Mouse (Mus musculus) heart, embryonic 14.5 days (tissue): ENCODE measurements around the gene Zfp444. TPM values are rescaled to one million over a fixed set of nuclear protein-coding genes. Genes with fewer than 3 reads are reported as not detected.
"Not testable (repeated sequence)": the region's sequence is repeated elsewhere in the genome, so short reads cannot be mapped to it uniquely, and the experiment has no call there.

Experiments
- ATAC-seq: fragments of 200-750 bp; cut with Nextera tagmentation; 2 replicates; pipeline ENCODE4 v1.8.0; 2017; ENCODE audit warnings: low read depth, moderate TSS enrichment; ENCODE audit not compliant: insufficient number of reproducible peaks, insufficient read depth, low FRiP score
- H3K27ac ChIP-seq, 2 experiments: fragments of 200-500 bp in 1 of 2; fragments of 300-500 bp in 1 of 2; sonication (generic) in 1 of 2; replicated peaks in 1 of 2; 2 replicates each; pipeline ENCODE4 v1.5.1; 2012 to 2014; ENCODE audit warnings: low read depth in 2 of 2, low read length in 2 of 2, control low read depth in 1 of 2, mild to moderate bottlenecking in 1 of 2, mixed read lengths in 1 of 2; ENCODE audit not compliant: control insufficient read depth in 1 of 2, insufficient read depth in 1 of 2
- H3K27me3 ChIP-seq: fragments of 300-500 bp; sonication (generic); 2 replicates; pipeline ENCODE4 v1.6.1; 2014; ENCODE audit warnings: mild to moderate bottlenecking, low read length, control low read depth; ENCODE audit not compliant: control insufficient read depth, insufficient read depth
- H3K36me3 ChIP-seq: fragments of 300-500 bp; sonication (generic); 2 replicates; pipeline ENCODE4 v1.6.1; 2014; ENCODE audit warnings: mild to moderate bottlenecking, control low read depth, low read length, mixed read lengths; ENCODE audit not compliant: control insufficient read depth, insufficient read depth
- H3K4me1 ChIP-seq, 2 experiments: fragments of 200-500 bp in 1 of 2; fragments of 300-500 bp in 1 of 2; sonication (generic) in 1 of 2; 2 replicates each; pipeline ENCODE4 v1.6.1; 2012 to 2014; ENCODE audit warnings: low read length in 2 of 2, control low read depth in 1 of 2, mixed read lengths in 1 of 2; ENCODE audit not compliant: control insufficient read depth in 2 of 2, insufficient read depth in 2 of 2
- H3K4me2 ChIP-seq: fragments of 300-500 bp; sonication (generic); 2 replicates; pipeline ENCODE4 v1.6.1; 2014; ENCODE audit warnings: mild to moderate bottlenecking, low read length
- H3K4me3 ChIP-seq, 2 experiments: fragments of 200-500 bp in 1 of 2; fragments of 300-500 bp in 1 of 2; sonication (generic) in 1 of 2; 2 replicates each; pipeline ENCODE4 v1.5.1; 2012 to 2014; ENCODE audit warnings: low read length in 2 of 2, mild to moderate bottlenecking in 2 of 2, control low read depth in 1 of 2, low read depth in 1 of 2, moderate library complexity in 1 of 2; ENCODE audit not compliant: control insufficient read depth in 1 of 2, insufficient read depth in 1 of 2
- H3K9ac ChIP-seq: fragments of 300-500 bp; sonication (generic); 2 replicates; pipeline ENCODE4 v1.6.1; 2014; ENCODE audit warnings: mild to moderate bottlenecking, low read length
- H3K9me3 ChIP-seq: fragments of 300-500 bp; sonication (generic); 2 replicates; pipeline ENCODE4 v1.6.1; 2016; ENCODE audit warnings: low read length, control low read depth; ENCODE audit not compliant: control insufficient read depth
- WGBS: fragments of 180-500 bp; shearing (Covaris S2); extraction: QIAGEN DNeasy Blood & Tissue Kit; methylation state at CpG from one replicate; pipeline ENCODE4 v1.1.7; 2014; 5-methylcytosine and 5-hydroxymethylcytosine counted together
- polyA plus RNA-seq: library from polyadenylated mRNA; unstranded; fragments of >200 nt; fragmentation: Nextera tagmentation; extraction: Ambion mirVana; gene quantifications from 2 replicates; pipeline ENCODE4 v1.2.1, GENCODE M21; 2014

Gene Zfp444
- polyA plus RNA-seq, 1 experiment from 2014 or later: 29.3 TPM

GRCm38 (mm10) chr7:6214691-6215090 is 42.7 kb downstream of the Zfp444 start:
- ATAC-seq, H3K27ac ChIP-seq: not testable (repeated sequence)

GRCm38 (mm10) chr7:6220147-6220546 is 48.1 kb downstream of the Zfp444 start:
- no peak overlapping the region for H3K4me2 ChIP-seq
- H3K4me1 ChIP-seq: no peaks in the 10 kb centered on the region
- H3K27ac ChIP-seq: no peak overlapping the region
- no peak overlapping the region for H3K4me3 ChIP-seq
- no peaks in the 10 kb centered on the region for H3K27me3 ChIP-seq
- no peaks in the 10 kb centered on the region for H3K9me3 ChIP-seq
- H3K36me3 ChIP-seq: no peaks in the 10 kb centered on the region
- WGBS: 43% methylated on average over 3 of the region's 3 CpGs
- H3K9ac ChIP-seq: no peak overlapping the region
- ATAC-seq: no peak

More at GRCm38 (mm10) chr7:6214691-6215090, 42.7 kb downstream of the Zfp444 start:
- H3K36me3 ChIP-seq, H3K4me3 ChIP-seq, H3K27me3 ChIP-seq, H3K9ac ChIP-seq, H3K9me3 ChIP-seq, H3K4me1 ChIP-seq, H3K4me2 ChIP-seq: not testable (repeated sequence)
- 73% methylated on average over 3 of the region's 4 CpGs for WGBS

DNA sequence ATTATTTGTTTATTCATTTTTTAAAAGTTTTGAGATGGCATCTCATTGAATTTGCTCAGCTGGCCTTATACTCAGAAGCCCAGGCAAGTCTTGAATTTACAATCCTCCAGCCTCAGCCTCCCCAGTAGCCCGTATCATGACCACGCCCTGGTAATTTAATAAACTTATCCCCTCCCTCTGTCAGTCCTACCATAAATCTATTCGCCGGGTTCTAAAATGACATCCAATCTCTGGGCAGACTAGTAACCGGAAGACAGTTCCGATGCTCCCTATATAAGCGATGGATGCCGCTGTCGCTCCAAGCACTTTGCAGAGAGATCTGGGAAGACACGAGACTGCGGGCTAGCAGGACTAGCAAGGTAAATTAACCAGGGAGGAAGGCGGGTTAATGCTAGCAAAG is 50.0 kb downstream of the Zfp444 start, which contains the start of gene Zscan5b:
Gene Zscan5b, plus strand, starts transcription at position 301 of the 400 bp plus-strand sequence.
- Histone ChIP-seq H3K9ac (no peak within 1 kb of the TSS), H3K36me3 (no peaks in the 10 kb centered on the region), H3K27ac (no peak within 1 kb of the TSS), H3K4me1 (no peaks in the 10 kb centered on the region), H3K4me2 (no peak within 1 kb of the TSS), H3K4me3 (no peak within 1 kb of the TSS), H3K9me3 (no peaks in the 10 kb centered on the region), H3K27me3 (no peaks in the 10 kb centered on the region)
- 88% methylated on average over 12 of the region's 12 CpGs for WGBS
- ATAC-seq: no peak

DNA sequence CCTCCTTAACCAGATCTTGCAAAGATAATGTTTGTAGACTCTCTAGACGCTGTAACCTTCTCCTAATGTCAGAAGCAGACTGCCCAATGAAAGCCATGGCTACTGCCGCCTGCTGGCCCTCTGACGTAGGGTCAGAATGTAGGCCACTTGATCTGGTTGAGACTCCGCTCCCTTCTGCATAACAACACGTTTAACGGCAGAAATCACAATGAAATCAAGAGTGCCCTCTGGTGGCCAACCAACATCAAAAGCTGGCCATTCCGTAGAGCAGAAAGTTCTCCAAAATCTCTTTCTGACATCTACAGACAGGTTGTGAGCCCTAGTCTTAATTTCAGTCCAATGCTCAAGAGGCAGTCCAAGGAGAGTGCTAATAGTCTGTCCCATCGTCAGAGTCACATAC is 56.5 kb downstream of the Zfp444 start:
- H3K27me3 ChIP-seq, H3K4me3 ChIP-seq, H3K4me1 ChIP-seq, H3K27ac ChIP-seq, H3K9me3 ChIP-seq, H3K9ac ChIP-seq, H3K36me3 ChIP-seq, H3K4me2 ChIP-seq, ATAC-seq: not testable (repeated sequence)
- 61% methylated on average over 8 of the region's 8 CpGs for WGBS

DNA sequence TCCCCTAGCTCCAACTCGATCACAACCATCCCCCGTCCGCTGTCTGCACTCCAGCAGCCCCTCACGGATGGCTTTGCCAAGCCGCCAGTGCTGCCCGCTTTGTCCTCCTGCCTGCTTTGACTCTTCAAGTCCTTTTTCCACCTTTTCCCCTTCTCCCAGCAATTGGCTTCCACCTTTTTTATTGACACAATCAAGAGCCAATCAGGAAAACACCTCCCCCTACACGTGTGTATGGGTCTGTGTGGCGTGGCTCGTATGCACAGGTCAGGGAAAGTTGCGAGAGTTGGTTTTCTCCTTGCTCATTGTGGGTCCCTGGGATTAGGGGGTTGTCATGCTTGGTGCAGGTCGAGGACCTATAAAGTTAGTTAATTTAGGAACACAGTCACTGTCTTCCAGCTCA is 67.8 kb downstream of the Zfp444 start:
- H3K36me3 ChIP-seq: no peaks in the 10 kb centered on the region
- no peak for ATAC-seq
- no peaks in the 10 kb centered on the region for H3K4me1 ChIP-seq
- no peaks in the 10 kb centered on the region for H3K9me3 ChIP-seq
- WGBS: 37% methylated on average over 11 of the region's 11 CpGs
- H3K9ac ChIP-seq: no peak overlapping the region
- H3K4me3 ChIP-seq: no peak overlapping the region
- H3K27ac ChIP-seq: no peak overlapping the region
- no peak overlapping the region for H3K4me2 ChIP-seq
- no peaks in the 10 kb centered on the region for H3K27me3 ChIP-seq

DNA sequence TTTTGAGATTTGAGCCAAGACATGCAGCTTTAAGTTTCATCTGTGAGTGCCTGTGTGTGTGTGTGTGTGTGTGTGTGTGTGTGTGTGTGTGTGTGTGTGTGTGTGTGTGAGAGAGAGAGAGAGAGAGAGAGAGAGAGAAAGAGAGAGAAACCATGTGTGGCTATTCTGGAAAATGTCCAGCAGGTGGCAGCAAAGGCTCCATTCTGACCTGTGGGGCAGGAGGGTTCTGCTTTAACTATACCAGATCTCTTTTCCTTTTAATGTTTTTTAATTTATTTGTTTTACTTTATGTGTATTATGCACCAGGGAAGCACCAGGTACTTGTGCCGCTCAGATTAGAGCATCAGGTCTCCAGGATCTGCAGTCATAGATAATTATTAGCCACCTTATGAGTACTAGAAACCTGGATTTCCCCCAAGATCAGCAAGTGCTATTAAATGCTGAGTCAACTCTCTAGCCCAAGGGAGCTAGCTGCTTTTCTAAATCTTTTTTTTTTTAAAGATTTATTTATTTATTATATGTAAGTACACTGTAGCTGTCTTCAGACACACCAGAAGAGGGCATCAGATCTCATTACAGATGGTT is 68.9 kb downstream of the Zfp444 start:
- not testable (repeated sequence) for H3K4me2 ChIP-seq, H3K4me3 ChIP-seq, ATAC-seq, H3K9ac ChIP-seq, H3K9me3 ChIP-seq, H3K4me1 ChIP-seq, H3K36me3 ChIP-seq, H3K27ac ChIP-seq, H3K27me3 ChIP-seq
- WGBS: 26% methylated on average over 1 of the region's 1 CpGs

Other genes starting within 250 kb of the Zfp444 start
- gene Vmn1r65, start 161.2 kb upstream of the Zfp444 start, polyA plus RNA-seq: not detected in 2 replicates
- not detected in 2 replicates for gene Nlrp4c, start 127.1 kb upstream of the Zfp444 start, polyA plus RNA-seq
- gene Zfp787, start 16.2 kb upstream of the Zfp444 start, polyA plus RNA-seq: 11.8 and 12.2 TPM in 2 replicates
- gene Galp, start 24.9 kb downstream of the Zfp444 start, polyA plus RNA-seq: not detected in 2 replicates
- gene Zscan5b, start 50.1 kb downstream of the Zfp444 start, polyA plus RNA-seq: not detected in 2 replicates
- gene Epp13, start 80.5 kb downstream of the Zfp444 start, polyA plus RNA-seq: not detected in 2 replicates
- 3.4 and 3.5 TPM in 2 replicates for gene Zfp667, start 114.4 kb downstream of the Zfp444 start, polyA plus RNA-seq
- 4.0 and 6.0 TPM in 2 replicates for gene Zfp583, start 159.1 kb downstream of the Zfp444 start, polyA plus RNA-seq
- 1.2 and 1.5 TPM in 2 replicates for gene Gm3854, start 171.5 kb downstream of the Zfp444 start, polyA plus RNA-seq
- gene Zfp78, start 191.1 kb downstream of the Zfp444 start, polyA plus RNA-seq: 1.6 and 1.8 TPM in 2 replicates
- gene Zfp28, start 211.1 kb downstream of the Zfp444 start, polyA plus RNA-seq: 6.9 and 10.7 TPM in 2 replicates
- gene Smim17, start 226.5 kb downstream of the Zfp444 start, polyA plus RNA-seq: 0.74 TPM in 1 of 2 replicates, not detected in the other
- gene Gm20715, start 238.1 kb downstream of the Zfp444 start, polyA plus RNA-seq: not detected in 2 replicates